Mouse (Mus musculus) layer of hippocampus, adult 9-10 months (tissue): ENCODE results near the gene Enkd1.

Experiments
- DNase-seq: peaks from one replicate; pipeline ENCODE4 v3.0.0; 2022; ENCODE audit warnings: low spot score

Enkd1 gene

DNA sequence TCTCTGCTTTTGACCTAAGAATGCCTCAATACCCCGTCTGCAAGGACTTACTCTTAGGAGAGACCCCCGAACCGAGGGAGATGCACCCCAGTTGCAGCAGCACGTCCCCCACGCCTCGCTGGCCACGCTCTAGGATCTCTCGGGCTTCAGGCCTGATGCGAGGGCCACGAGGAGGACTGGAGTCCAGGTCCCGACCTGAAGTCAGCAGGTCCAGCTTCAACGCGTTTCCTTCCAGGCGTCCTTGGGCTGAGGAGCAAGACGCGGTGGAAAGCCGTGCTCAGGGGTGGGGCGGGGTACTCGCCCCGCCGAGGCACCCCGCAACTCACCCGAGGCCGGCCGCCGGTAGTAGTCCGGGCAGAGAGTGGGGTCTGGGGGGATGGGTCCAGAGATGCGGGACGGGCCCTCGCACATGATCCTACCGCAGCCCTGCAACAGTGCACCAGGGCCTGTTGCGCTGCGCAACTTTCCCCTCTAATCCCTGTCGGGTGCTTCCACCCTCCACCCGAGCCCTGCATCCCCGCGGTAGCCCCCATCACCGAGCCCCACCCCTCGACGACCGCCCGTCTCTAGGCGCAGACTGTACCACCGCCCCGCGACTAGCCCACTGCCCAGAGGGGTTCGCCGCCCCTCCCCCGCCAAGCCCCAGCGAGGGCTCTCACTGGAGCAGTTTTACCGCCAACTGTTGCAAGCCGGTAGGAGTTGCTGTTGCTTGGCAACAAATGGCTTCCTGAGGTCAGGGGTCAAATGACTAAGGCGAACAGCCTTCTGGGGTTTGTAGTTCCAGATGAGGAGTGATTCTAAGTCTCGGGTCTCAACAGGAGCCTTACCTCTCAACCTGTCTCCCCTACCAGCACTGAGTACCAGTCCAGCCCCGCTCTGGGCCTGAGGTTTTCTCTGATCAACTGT, at the start of gene Enkd1, which contains the start of gene 4933405L10Rik:
Enkd1 (minus strand) TSS at position 713 of the 906 bp plus-strand sequence.
4933405L10Rik (plus strand) TSS at position 158 of the 906 bp plus-strand sequence.
- DNase-seq = peak; percentile 76

DNA sequence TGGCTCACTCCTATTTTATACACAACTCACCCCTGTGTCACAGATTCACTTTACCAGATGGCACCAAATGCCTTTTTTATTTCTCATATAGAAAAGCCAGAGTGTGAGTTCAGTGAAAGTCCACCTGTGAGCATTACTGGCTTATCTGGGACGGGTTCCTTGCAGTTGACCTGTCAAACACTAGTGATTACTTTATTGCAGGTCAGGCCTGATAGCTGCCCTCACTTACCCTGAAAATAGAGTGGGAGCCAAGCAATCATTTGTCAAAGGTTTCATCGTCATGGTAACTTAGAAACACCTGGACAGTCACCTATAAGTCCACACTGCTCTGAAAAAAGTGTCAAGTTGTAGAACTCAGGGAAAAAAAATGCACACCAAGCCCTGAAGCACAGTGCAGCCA, 46.7 kb upstream of the Enkd1 start:
- no peak for DNase-seq

DNA sequence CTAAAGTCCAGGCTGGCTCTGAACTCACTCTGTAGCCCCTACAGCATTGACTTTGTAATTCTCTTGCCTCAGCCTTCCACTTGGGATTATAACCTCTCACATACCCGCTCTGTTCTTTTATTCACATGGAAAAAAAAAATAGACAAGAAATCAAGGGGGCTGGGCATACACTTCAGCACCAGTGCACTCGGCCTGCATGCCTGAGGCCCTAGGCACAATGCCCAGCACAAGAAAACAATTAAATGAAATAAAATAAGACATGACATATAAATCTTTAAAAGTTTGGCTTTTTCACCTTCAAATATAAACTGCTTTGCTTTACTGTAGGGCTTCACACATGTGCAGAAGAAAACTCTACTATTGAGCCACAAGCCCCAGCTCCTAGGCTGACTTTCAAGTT, 45.9 kb upstream of the Enkd1 start:
- no peak for DNase-seq

DNA sequence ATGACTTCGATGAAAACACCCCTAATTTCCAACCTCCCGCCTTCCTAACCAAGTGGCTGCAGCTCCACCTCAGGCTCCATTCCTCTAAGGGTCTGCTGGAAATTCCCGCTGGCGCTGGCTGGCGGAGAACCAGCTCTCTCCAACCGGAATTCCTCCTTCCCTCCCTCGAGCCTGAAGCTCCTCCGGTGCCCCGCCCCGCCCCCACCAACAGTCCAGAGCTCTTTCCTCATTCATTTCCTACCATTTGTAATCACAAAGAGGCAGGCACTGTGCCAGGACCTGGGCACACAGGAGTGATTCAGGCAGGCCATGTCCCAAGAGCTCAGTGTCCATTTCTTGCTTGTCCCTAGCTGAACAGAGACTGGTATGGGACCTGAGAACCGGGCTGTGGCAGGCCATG, 42.6 kb upstream of the Enkd1 start:
- DNase-seq = no peak

DNA sequence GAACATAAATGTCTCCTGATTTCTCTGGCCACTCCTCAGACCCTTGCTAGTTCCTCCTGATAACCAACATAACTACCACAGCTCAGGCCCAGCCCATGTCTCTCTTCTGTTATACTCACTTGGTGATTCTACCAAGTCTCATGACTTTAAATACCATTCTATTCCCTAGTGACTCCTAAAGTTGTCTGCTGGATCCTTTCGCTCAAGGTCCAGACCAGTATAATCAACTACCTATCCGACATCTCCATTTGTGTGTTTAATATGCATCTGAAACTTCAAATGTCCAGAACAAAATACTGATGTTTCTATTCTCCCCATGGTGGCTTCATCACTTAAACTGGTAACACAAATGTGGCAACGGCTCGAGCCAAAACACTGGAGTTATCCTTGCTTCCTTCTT, 35.3 kb upstream of the Enkd1 start:
- DNase-seq = no peak

DNA sequence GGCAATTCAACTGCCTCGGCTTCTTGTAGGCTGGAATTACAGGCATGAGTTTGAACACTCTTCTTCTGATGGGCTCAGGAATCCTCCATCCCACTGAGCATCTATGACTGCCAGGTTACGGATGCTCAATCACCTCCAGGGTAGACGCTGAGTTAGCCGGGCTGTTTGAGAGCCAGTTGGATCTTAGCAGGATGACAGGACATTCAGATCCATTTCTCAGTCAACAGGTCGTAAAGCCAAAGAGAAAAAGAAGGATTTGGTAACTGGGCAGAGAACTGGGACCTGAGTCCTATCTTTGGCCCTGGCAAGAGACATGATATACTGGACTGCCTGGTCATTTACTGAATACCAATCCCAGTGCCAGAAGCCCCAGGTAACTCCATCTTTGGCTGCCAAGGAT, 31.2 kb upstream of the Enkd1 start:
- DNase-seq = no peak

DNA sequence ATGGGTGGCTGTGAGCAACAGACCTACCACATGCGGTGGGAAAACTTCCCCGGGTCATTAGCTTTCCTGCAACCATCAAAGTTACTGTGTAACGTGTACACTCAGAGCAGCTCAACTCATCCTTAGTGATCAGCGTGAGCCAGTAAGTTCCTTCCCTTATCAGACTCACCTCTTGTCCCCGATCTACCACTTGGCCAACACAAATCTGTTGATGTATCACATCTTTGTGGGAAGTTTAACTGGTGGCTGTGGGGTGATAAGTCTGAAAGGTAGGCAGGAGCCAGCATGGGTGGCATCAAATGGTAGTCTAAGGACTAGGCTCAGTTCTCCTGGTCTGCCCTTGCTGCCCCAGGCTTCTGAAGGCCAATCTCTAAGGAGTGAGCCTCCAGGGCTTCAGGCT, 24.2 kb upstream of the Enkd1 start:
- DNase-seq = no peak

DNA sequence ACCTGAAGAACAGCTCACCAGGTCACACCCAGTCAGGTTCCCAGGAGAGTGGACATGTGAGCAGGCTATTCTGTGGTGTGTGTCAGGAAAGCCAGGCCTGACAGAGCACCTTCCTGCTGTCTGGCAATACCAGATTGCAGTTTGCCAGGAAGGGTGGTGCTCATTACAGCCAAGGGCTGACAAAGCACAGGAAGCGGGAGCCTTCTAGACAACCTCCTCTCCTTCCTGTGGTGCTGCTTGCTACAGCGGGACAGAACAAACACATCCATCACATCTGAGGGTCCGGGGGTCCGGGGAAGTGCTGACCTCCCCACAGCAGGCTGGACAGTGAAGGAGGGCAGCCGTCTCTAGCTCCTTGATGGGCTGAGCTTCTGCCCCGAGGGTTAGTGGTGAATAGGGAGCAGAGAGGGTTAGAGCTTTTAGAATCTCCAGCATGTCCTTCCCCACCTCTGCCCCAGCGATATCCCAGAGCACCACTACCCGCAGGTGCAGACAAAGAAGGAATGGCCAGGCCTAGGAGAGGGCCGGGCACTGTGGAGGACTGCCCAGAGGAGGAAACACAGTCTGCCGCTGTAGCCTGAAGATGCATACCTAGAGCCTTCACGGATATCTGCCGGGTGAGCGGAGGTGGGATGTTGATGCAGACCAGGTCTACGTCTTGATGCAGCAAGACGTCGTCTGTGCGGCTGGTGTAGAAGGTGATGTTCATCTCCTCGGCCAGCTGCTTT, 19.6 kb upstream of the Enkd1 start:
- no peak for DNase-seq

DNA sequence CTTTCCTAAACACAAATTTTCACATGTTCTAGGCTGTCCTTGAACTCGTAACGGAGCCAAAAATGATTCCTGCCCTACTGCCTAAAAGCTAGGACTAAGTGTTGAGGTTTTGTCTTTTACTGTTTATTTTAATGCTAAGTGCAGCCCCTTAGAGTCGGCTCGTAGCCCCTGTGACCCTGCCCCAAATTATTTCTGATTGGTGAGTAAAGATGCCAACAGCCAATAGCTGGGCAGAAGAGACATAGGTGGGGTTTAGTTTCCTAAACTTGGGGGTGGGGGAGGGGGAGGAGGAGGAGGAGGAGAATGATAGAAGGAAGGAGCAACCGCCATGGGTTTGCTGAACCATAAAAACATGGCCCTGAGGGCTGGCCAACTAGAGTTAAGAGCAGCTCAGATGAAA, 17.7 kb upstream of the Enkd1 start:
- no peak for DNase-seq

DNA sequence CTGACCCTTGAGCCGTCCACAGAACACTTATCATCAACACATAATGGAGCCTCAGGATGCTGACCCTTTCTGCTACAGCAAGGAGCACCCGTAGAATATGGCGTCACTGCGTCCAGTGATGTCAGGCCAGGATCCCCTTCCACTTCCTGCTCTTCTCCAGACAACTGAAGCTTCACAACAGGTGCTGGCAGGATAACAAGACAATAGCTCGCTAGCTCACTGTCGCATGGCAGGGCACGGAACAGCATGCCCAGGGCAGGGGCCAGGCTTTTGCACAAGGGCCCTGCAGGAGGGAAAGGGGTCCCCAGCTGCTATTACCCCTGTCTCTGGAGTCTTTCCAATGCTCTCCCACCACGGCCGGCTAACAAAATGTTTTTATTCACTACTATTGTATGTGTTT, 14.9 kb upstream of the Enkd1 start:
- DNase-seq = no peak

DNA sequence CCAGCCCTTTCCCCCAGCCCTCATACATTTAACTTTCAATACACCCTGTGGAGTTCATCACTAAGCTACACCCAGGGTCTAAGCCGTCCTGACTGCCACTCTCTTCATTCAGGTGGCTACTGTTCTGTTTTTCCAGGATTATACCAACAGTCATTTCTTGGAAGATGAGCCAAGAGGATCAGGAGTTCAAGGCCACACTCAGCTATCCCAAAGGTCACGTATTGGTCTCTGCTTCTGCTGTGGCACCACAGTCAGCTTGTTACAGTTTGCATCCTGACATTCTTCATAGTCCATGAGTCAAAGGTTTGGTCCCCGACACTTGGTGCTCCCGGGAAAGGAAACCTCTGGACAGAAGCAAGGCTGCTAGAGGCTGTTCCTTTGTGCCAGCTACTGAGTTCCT, 11.6 kb upstream of the Enkd1 start:
- DNase-seq = no peak

DNA sequence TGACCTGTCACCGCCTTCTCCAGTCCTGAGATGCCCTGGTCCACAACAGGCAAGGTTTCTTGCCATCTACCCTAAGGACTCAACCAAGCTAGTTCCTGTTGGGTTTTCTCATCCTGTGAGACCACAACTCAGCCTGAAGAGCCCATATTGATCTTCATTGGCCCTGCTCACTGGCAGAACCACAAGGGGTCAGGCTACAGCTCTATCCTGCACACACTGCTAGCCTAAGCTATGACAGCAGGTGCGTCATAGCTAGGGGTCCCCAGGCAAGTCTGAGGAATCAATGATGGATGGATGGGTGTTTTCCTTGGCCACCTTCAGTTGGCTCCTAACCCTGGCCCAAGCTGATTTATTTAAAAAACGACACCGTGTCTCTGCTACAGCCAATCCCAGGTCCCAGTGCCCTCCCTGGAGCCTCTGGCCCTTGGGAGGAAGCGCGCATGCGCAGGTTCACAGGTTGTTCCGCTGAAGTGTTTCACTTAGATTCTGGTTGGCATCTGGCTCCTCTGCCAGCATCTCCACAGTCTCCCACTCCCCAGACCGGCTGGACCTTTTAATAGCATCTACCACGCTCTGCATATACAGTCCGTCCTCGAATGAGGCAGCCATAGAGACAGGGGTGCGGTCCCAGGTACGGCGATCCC, 8.4 kb upstream of the Enkd1 start:
- no peak for DNase-seq

DNA sequence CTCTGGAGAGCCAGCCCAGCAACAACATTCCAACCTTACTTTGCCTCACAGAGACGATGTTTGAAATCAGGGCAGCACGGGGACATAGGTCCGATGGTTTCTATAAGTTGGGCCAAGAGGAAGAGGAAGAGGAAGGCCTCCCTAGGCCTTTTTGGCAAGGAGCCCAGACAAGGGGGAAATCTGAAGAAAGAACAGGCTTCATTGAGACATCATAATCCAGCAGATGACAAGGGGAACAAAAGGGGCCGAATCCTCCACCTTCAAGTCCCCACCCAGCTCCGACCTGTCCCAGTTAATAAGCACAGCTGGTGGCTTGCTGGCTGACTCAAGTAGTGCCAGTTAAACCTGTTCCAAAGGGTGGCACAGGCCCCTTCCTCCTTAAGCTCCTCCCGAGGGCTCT, 7.0 kb upstream of the Enkd1 start:
- no peak for DNase-seq

DNA sequence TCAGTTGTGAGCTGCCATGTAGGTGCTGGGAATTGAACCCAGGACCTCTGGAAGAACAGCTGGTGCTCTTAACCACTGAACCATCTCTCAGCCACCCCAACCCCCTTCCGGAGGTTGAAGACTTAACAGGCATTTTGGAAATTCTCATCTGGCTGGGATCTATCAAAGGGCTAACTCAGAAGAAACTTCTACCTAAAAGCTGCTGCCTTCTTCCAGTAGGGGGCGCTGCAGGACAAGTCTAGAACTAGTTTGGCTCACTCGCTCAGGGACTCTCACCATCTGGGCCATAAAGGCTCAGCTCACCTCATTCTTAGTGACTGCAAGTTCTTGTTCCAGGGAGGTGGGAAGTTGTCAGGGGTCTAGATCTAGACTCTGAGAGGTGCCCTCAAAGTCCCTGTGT, 6.1 kb upstream of the Enkd1 start:
- DNase-seq = peak; percentile 69

DNA sequence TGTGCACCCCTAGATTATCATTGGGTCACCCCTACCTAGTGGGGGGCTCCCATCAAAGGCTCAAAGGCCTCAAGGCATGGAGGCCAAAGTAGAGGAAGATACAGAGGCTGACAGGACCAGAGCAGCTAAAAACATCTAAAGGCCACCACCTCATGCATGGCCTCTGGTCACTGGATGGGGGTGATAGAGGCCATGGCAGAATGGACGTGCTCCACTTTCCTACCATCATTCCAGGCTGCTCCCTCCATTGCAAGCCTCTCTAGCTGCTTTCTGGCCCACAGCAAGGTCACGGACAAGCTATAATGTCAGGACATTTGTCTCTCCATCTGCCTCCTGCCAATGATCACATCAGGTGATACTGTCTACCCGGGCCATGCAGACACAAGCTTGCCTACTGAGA, 4.3 kb upstream of the Enkd1 start:
- DNase-seq = no peak

DNA sequence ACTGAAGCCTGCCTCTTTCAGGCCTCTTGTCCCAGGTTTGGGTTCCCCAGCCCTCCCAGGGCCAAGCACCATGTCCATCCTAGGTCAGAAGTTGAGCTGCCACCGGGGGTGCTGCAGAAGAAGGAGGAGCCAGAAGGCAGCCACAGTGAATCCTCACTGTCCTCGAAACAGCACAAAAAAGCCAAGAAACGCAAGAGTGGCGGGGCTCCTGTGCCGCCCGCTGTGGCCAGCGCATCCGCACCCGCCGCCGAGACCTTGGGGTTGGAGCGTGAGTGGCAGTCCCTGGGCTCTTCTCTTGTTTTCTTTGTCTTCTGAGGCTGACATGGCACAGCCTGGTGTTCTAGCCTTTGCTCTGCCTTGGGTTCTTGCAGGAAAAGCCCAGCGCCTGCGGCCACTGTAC, 1.3 kb upstream of the Enkd1 start:
- no peak for DNase-seq

DNA sequence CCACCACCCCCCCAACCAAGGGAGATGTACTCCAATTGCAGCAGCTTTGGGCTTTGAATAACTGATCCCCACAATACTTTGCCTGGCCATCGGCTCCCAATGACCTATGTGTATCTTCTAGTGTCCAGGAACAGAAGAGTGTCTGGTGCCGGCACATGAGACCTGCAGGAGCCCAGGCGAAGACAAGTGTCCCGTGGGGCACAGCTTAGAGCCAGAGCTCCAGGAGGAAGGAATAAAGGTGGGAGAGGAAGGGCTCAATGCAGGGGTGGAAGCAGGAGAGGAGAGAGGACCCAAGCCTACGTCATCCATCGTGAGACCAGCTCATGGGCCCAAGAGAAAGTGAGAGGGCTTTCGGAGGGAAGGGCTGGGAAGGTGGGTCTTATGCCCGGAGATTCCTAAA, 665 bp upstream of the Enkd1 start:
- no peak for DNase-seq

DNA sequence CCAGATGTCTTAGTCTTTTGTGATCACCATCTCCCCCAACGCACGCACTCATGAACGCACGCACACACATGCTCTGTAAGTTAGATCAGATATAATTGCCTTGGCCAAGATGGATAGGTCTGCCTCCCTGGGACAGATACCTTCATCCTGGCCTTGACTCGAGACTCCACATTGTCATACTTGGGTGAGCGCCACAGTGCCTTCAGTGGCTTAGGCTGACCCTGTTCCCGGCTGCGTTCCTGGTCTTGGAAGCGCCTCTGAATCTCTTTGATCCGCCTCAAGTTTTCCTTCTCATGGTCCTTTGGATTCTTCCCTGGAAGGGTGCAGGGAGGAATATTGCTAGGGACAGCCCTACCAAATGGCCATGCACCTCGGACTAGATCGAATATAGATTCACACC, 1.6 kb downstream of the Enkd1 start:
- DNase-seq = no peak

DNA sequence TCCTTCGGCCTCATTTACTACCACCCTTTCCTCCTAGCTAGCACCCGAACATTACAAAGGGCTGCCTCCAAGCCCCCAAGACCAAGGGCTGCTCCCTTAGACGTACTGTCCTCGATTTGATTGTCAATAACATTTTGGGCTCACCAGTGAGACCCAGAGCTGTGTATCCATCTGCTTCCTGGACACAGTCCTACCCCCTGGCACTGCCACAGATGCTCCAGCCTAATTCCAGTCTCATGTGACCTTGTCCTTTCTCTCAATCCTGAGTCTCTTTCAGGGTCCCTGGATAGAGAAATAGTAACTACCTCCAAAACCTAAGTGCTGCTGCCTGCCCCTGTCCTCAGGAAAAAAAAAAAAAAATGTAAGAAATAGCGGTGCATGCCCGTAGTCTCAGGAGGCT, 3.1 kb downstream of the Enkd1 start:
- DNase-seq = no peak

DNA sequence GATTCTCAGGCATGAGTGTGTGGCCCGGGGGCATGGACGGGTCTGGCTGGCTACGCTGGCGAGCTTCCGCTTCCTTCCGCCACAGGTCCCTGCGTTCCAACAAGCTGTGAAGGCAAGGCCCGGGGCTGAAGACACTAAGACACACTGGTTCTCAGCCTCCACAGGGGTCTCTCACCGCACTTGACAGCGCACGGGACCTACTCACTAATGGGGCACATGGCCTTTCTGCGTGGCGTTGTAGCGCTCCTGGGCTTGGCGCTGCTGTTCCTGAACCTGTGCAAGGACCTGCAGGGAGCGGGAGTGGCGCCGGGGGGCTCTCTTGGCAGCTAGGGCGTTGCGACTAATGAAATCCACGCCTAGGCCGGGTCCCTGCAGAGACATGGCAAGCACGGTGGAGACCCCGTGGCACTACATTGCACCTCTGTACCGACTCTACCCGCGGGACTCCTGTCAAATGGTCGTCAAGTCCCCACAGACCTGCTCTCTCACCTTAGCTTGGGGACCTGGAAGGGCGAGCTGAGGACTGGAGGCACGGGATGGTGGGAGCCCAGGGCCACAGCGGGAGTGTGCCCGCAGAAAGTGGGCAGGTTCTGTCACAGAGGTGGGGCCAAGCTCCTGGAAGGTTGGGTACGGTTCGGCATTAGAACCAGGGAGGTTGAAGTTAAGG, 3.7 kb downstream of the Enkd1 start:
- no peak for DNase-seq

DNA sequence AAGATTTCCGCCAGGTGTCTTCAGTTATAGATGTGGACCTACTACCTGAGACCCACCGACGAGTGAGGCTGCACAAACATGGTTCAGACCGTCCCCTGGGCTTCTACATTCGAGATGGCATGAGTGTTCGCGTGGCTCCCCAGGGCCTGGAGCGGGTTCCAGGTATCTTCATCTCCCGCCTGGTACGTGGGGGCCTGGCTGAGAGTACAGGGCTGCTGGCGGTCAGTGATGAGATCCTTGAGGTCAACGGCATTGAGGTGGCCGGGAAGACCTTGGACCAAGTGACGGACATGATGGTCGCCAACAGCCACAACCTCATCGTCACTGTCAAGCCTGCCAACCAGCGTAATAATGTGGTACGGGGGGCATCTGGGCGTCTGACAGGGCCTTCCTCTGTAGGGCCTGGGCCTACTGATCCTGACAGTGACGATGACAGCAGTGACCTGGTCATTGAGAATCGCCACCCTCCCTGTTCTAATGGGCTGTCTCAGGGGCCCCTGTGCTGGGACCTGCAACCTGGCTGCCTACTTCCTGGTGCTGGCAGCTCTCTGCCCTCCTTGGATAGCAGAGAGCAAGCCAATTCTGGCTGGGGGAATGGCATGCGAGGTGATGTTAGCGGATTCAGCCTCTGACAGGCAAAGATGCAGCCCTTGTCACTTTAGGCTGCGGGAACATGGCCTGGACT, 5.1 kb downstream of the Enkd1 start:
- no peak for DNase-seq

DNA sequence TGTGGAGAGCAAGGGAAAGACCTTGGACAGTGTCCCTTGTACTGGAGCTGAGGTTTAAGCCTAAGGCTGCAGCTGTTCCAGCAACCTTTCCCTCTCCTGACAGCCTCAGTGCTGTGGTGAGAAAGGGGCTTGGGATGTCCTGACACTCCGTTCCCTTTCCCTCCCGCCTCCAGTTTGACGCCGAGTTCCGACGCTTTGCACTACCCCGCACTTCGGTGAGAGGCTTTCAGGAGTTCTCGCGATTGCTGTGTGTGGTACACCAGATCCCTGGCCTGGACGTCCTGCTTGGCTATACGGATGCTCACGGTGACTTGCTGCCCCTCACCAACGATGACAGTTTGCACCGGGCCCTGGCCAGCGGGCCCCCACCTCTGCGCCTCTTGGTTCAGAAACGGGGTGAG, 6.0 kb downstream of the Enkd1 start:
- no peak for DNase-seq
